Mouse (Mus musculus) CD8-positive naive resting alpha-beta T cell, adult 2 months (primary cell): ENCODE results near the gene Limk1.

Experiments used
- DNase-seq, 2 experiments: peaks; one replicate each; pipeline ENCODE4 v3.0.0; 2022; ENCODE audit warnings: low read depth in 2 of 2, low spot score in 2 of 2

Gene Limk1

DNA sequence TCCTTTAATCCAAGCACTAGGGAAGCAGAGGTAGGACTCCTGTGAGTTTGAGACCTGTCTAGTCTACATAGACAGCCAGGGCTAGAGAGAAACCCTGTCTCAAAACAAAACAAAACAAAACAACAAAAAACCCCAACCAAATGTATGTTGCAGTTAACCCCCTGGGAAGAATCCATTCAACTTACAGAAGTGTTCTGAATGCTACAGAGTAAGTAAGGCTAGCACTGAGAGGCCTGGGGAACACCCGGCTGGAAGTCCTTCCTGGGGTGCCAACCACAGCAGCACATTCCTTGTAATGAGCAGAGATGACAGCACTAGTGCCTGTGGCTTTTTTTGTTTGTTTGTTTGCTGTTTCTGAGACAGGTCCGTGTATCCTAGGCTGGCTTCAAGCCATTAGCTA is 55.6 kb downstream of the Limk1 start:
- DNase-seq = no peak

DNA sequence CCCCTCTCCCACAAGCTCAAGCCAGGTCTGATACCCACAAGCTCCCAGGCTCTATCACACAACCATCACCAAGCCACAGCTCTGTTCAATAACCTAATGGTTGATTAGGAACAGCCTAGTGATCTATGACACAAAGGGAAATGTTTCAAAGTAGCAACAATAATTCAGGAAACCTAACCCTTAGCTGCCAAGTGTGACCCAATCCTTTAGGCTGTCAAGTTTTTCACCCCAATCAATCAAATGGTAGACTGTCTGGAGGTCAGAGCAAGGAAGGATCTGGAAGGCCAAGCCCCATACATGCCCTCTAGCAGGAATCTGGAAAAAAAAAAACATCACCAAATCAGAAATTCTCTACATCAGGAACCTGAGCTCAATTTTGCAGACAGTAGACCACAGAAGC is 57.6 kb downstream of the Limk1 start:
- no peak for DNase-seq

DNA sequence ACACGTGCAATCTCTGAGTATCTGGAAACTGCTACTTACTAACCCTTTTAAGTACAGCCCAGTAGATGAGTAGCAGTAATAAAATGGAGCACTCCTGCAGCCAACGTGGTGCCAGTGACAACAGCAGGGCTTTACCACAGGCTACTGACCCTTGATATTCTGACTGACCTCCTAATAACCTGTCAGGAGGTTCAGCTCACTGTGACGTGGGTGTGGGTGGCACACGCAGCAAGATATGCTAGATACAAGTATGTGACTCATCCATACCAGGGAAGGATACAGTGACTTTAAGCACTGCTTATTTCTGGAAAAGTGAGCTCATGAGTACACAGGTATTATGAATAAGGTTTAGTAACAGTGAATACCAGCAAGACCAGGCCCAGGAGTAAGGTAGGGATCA is 58.9 kb downstream of the Limk1 start:
- DNase-seq = no peak

DNA sequence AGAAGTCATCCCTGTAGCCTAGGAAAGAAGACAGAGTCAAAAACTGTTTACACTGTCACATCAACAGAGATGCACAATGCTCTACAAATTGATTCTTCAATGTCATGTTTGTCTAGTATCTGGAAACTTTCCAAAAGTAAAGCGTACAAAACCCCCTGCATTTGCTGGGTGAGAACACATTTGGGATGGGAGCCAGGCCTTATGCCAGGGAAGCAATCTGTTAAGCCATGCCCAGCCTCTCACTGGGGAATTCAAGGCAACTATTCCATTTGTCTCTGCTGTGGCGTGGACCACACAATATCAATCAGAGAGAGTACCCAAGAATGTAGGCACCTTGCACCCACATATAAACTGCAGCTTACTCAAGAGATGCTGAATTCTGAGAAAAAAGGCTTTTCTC is 66.3 kb downstream of the Limk1 start:
- no peak for DNase-seq

DNA sequence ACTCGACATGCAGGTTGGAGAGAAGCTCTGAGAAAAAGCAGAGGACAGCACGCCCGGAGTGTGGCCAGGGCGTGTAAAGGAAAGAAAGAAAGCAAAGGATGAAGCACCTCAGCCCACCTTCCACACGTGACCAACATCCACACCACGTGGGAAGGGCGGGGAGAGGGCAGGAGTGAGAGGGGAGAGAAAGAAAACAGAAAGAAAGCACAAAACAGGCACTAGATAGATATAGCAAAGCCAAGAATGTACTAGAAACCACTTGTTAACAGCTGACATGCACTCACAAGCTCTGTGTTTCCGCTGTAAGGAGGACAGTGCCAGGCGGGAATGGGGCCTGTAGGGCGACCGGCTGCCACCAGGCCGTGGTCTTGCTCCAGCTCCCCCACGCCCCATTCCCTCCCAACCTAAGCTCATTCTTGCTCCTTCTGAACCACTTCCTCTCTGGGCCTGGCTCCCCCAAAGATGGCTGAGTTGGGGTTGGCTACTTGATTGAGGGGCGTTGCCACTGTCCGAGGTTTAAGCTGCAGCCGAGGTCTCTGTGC is 67.2 kb downstream of the Limk1 start:
- no peak for DNase-seq

DNA sequence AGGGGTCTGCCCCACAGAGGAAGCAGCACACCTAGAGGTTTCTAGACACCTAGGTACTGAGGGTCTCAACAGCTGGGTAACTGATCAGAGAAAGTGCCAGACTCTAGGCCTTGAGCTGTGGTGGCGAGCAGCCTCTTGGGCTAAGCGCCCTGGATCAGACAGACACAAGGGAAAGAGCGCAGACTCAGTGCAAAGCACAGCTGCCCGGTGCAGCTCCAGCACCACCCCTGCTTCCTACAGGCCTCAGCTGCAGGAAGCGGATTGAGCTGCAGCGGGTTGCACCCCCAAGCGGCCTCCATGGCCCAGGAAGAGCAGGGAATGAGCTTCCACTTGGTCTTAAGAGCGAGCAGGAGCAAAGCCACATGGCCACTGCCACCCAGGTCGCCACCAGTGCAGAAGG is 67.9 kb downstream of the Limk1 start:
- no peak for DNase-seq

DNA sequence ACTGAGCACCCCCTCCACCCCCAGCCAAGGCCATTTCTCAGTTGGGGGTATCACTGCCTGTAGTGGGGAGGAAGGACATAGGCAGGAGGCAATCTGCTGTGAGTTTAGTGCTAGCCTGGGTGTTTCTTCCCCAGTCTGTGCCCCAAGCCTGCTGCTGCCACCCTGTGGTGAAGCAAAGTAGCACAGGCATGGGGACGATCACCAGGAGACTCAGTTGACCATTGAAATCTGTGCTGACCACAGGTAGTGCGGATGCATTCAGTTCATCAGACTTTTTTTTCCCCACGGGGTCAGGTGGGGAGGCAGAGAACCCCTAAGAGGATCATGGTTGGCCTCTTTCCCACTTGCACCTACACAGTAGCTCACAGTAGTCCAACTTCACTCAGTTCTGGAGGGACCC is 71.3 kb downstream of the Limk1 start:
- peak; percentile 43 to 52 for DNase-seq

DNA sequence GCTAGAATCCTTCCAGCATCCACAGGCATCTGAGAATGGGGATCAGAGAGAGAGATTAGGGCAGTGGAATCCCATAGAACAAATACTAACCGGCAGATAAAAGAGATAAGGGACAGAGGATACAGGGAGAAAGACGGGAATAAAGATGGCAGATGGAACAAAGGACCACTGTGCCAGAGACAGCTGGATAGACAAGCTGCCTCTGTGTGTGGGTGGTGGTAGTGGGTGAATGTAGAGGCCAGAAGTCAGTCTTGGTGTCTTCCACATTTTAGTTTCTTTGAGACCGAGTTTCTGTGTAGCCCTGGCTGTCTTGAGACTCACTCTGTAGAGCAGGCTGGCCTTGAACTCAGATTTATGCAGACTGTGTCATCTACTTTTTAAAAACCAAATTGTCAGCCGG is 72.6 kb downstream of the Limk1 start:
- DNase-seq = no peak

DNA sequence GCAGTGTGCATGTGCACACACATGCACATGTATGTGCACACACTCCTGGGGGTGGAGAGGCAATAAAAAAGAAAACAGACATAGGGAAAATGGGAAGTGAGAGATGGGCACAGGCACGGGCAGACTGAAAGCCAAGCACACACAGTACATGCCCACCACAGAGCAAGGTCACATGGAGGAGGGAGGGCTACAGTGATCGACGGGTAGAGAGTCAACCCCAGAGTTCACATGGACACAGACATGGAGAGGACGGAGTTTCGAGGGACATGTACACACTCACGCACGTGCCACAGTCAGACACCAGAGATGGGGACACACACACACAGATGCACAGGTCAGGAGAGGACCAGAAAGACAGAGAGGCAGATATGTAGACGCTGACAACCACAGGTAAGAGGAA is 73.0 kb downstream of the Limk1 start:
- DNase-seq = no peak

DNA sequence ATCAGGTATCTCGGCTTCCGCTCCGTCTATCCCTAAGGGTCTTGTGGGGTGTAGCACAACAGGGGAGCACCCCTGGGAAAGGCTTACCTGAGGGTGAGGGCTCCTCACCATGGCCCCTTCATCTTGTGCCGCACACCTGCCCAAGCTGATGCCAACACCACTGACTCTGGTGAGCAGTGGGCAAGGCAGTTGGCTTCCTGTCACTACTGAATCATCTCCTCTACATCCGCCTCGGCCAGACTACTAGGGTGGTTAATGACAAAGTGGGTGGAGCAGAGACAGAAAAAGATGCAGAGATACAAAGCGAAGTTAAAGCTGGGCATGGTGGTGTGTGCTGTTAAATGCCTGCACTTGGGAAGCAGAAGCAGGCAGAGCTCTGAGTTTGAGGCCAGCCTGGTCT is 73.6 kb downstream of the Limk1 start, which contains the start of gene Lat2:
Lat2 (minus strand) TSS at position 224 of the 400 bp plus-strand sequence.
- no peak for DNase-seq

DNA sequence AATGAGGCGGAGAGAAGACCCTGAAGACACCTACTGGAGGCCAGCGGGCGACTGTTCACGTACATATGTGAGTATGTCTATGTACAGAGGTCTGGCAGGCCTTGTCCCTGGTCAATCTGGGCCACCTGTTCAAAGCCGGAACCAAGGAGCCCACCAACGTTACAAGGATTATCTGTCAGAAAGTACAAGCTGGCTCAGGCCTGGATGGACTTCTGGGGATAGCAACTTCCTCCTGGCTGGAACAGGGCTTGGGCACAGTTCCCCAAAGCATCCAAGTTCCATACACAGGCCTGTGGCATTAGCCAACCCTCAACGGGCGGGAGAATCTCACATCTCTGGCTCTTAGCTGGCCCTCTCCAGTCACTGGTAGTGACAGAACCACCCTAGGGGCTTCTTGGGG is 74.1 kb downstream of the Limk1 start:
- DNase-seq = no peak

DNA sequence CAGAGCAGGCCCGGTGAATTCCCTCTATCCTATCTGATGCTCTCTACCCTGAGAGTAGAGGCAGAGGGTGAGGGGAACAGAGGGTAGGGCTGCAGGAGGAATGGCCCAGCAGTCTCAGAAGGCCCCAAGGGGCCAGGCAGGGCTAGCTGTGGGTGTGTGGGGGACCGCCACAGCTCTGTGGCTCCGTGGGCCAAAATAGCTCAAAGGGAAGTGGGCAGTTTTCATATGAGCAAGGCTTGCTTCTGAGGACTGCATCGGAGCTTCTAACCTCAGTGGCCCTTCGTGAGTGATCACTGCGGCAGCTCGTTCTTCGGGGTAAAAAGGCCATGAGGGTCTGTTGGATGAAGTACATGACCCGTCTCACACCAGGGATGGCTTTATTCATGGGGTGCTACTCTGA is 74.7 kb downstream of the Limk1 start:
- DNase-seq = no peak

DNA sequence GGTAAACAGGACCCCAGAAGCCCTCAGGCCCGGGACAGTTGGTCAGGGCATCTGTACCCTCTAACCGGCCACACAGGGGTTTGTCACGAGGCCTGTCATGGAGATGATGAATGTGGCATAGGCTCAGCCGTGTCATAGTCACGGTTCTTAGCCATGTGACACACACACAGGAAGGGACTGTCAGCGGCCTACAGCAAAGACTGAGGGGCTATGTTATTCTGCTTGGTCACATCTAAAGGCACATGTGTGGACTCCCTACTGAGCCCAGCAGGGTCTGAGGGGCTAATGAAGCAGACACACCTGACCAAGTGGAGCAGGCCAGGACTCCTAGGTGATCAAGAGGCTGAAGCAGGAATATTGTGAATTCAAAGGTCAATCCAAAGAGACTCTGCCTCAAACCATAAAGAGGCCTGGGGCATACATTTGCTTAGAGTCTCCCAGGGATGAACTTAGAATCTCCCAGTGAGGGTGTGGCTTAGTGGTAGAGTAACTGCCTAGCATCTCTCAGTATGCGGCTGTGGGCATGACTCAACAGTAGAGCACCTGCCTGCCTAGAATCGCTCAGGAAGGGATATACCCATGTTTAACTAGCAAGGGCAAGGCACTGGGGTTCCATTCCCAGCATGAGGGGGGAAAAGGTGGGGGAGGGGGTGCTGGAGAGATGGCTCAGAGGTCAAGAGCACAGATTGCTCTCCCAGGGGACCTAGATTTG is 76.4 kb downstream of the Limk1 start:
- DNase-seq = no peak

DNA sequence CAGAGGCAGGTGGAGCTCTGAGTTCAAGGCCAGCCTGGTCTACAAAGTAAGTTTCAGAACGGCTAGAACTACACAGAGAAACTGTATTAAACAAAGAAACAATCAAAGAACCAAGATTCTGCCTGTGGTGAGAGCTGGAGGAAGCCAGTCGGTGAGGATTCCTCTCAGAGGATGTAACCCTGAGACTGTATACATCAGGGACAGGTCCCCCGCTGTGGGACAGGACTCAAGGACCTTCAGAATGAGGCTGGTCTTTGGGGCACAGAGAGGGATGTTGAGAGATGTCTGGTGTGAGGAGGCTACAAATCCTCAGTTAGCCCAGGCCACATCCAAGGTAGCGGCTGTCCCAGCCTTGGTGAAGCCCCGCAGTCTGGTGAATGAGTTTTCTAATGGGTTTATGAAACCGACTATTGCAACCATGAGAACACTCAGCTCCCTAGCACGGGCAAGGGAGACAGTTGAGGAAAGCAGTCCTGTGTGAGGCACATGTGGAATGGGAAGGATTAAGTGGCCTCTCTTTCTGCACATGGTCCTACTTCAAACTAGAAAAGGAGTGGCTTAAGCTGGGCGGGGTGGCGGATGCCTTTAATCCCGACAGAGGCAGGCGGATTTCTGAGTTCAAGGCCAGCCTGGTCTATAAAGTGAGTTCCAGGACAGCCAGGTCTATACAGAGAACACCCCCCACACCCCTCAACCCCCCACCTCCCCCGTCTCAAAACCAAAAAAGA is 78.3 kb downstream of the Limk1 start:
- no peak for DNase-seq

DNA sequence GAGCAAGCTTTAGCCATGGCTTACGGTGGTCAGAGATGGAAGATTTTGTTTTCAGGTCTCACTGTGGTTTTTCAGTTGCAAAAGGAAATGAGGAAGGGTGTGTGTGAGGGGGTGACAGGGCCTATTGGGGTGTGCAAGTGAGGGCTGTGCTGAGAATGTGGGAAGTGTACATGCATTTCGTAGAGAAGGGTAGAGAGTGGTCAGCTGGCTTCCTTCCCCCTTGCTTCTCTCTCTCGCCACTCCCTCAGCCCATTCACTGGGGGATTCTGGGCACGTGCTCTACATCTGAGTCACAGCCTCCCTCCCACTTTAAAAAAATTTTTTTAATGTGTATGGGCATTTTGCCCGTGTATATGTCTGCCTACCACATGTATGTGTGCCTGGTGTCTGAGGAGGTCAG is 81.3 kb downstream of the Limk1 start:
- no peak for DNase-seq

DNA sequence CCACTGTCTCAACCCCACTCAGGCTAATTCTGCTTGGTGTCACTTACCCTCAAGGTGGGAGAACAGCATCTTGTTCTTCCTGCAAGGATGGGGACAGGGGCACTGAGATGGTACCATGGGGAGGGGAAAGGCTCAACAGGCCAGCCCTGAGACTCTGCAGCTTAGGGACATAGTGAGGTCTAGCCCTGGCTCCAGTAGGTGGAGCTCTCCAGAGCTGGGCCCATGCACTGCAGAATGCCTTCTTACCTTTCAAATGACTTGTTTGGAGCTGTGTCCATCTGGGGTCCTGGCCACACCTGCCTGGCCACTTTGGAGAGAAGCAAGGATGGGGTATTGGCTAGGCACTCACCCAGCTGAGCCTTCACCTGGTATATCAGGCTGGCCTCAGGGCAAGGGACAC is 82.1 kb downstream of the Limk1 start:
- no peak for DNase-seq
